Mouse (Mus musculus): Measurements from ENCODE around the gene Dynlt1c. TPM values are rescaled to one million over a fixed set of nuclear protein-coding genes. Genes with fewer than 3 reads are reported as not detected.
"Not testable (repeated sequence)": the region's sequence is repeated elsewhere in the genome, so short reads cannot be mapped to it uniquely, and the experiment has no call there.

Gene Dynlt1c
- total RNA-seq, 2 experiments from 2014 or later, result 21.6 to 27.9 TPM

- DNase-seq (ENCODE audit: low spot score in 2 of 2), result not testable (repeated sequence)
Measured at GRCm38 (mm10) chr17:6617689-6618400, 16.4 kb downstream of the Dynlt1c start.

GRCm38 (mm10) chr17:6619271-6619670 is 17.8 kb downstream of the Dynlt1c start:
- not testable (repeated sequence) for DNase-seq (ENCODE audit: low spot score in 2 of 2)

GRCm38 (mm10) chr17:6620035-6620434 is 18.6 kb downstream of the Dynlt1c start:
- not testable (repeated sequence) for DNase-seq (ENCODE audit: low spot score in 2 of 2)

GRCm38 (mm10) chr17:6620730-6621451 is 19.4 kb downstream of the Dynlt1c start:
- DNase-seq (ENCODE audit: low spot score in 2 of 2), result not testable (repeated sequence)

- DNase-seq (ENCODE audit: low spot score in 2 of 2), result not testable (repeated sequence)
Measured at GRCm38 (mm10) chr17:6621976-6622375, 20.5 kb downstream of the Dynlt1c start.

GRCm38 (mm10) chr17:6624926-6625558 is 23.6 kb downstream of the Dynlt1c start:
- DNase-seq (ENCODE audit: low spot score in 2 of 2), result not testable (repeated sequence)

GRCm38 (mm10) chr17:6630398-6630797 is 28.9 kb downstream of the Dynlt1c start:
- not testable (repeated sequence) for DNase-seq (ENCODE audit: low spot score in 2 of 2)

GRCm38 (mm10) chr17:6632850-6633249 is 31.4 kb downstream of the Dynlt1c start:
- not testable (repeated sequence) for DNase-seq (ENCODE audit: low spot score in 2 of 2)

GRCm38 (mm10) chr17:6635781-6636180 is 34.3 kb downstream of the Dynlt1c start:
- not testable (repeated sequence) for DNase-seq (ENCODE audit: low spot score in 2 of 2)

- DNase-seq (ENCODE audit: low spot score in 2 of 2), result no peak
Measured at GRCm38 (mm10) chr17:6636861-6637260, 35.4 kb downstream of the Dynlt1c start.

GRCm38 (mm10) chr17:6637434-6637833 is 36.0 kb downstream of the Dynlt1c start:
- DNase-seq (ENCODE audit: low spot score in 2 of 2), result not testable (repeated sequence)

GRCm38 (mm10) chr17:6638444-6638843 is 37.0 kb downstream of the Dynlt1c start:
- not testable (repeated sequence) for DNase-seq (ENCODE audit: low spot score in 2 of 2)

GRCm38 (mm10) chr17:6639486-6639885 is 38.0 kb downstream of the Dynlt1c start:
- DNase-seq (ENCODE audit: low spot score in 2 of 2), result not testable (repeated sequence)

GRCm38 (mm10) chr17:6640044-6640637 is 38.7 kb downstream of the Dynlt1c start:
- DNase-seq (ENCODE audit: low spot score in 2 of 2), result not testable (repeated sequence)

- not testable (repeated sequence) for DNase-seq (ENCODE audit: low spot score in 2 of 2)
Measured at GRCm38 (mm10) chr17:6640771-6641429, 39.4 kb downstream of the Dynlt1c start.

GRCm38 (mm10) chr17:6644210-6644609 is 42.7 kb downstream of the Dynlt1c start:
- not testable (repeated sequence) for DNase-seq (ENCODE audit: low spot score in 2 of 2)

- not testable (repeated sequence) for DNase-seq (ENCODE audit: low spot score in 2 of 2)
Measured at GRCm38 (mm10) chr17:6644673-6645072, 43.2 kb downstream of the Dynlt1c start.

- not testable (repeated sequence) for DNase-seq (ENCODE audit: low spot score in 2 of 2)
Measured at GRCm38 (mm10) chr17:6645668-6646067, 44.2 kb downstream of the Dynlt1c start.

GRCm38 (mm10) chr17:6646841-6647240 is 45.4 kb downstream of the Dynlt1c start:
- not testable (repeated sequence) for DNase-seq (ENCODE audit: low spot score in 2 of 2)

- DNase-seq (ENCODE audit: low spot score in 2 of 2), result not testable (repeated sequence)
Measured at GRCm38 (mm10) chr17:6647452-6647851, 46.0 kb downstream of the Dynlt1c start.

Measured in layer of hippocampus, postnatal 14 days (tissue).